Mouse (Mus musculus): ENCODE data around the gene Tsr2.

GRCm38 (mm10) chrX:151061615-151062299 lies 34.6 kb downstream of the Tsr2 start:
- TF ChIP-seq FLI1 (IDR thresholded peaks at IDR 0.05; ENCODE audit: low read length): no peak
- no peak for TF ChIP-seq GATA1 (IDR thresholded peaks at IDR 0.05; ENCODE audit: borderline replicate concordance, low read length)
